Mouse (Mus musculus) stomach, embryonic 14.5 days (tissue): ENCODE measurements around the gene Fxn. TPM values are rescaled to one million over a fixed set of nuclear protein-coding genes. Genes with fewer than 3 reads are reported as not detected.

ENCODE experiments used
- ATAC-seq: fragments of 200-750 bp; cut with Nextera tagmentation; 2 replicates; pipeline ENCODE4 v1.8.0; 2017; ENCODE audit warnings: low read depth, moderate TSS enrichment; ENCODE audit not compliant: insufficient number of reproducible peaks, insufficient read depth, low FRiP score
- H3K27ac ChIP-seq: fragments of 300-500 bp; sonication (generic); 2 replicates; pipeline ENCODE4 v1.5.1; 2014; ENCODE audit warnings: mild to moderate bottlenecking, low read length, moderate library complexity, mixed read lengths
- H3K27me3 ChIP-seq: fragments of 300-500 bp; sonication (generic); 2 replicates; pipeline ENCODE4 v1.6.1; 2014; ENCODE audit warnings: low read length, control low read depth, mixed read lengths; ENCODE audit not compliant: control insufficient read depth, insufficient read depth
- H3K36me3 ChIP-seq: fragments of 300-500 bp; sonication (generic); 2 replicates; pipeline ENCODE4 v1.6.1; 2014; ENCODE audit warnings: mild to moderate bottlenecking, control low read depth, low read length, moderate library complexity, mixed read lengths; ENCODE audit not compliant: control insufficient read depth, insufficient read depth
- H3K4me1 ChIP-seq: fragments of 300-500 bp; sonication (generic); 2 replicates; pipeline ENCODE4 v1.6.1; 2014; ENCODE audit warnings: low read length, control low read depth, mixed read lengths; ENCODE audit not compliant: control insufficient read depth, insufficient read depth
- H3K4me2 ChIP-seq: fragments of 300-500 bp; sonication (generic); replicated peaks from 2 replicates; pipeline ENCODE4 v1.6.1; 2014; ENCODE audit warnings: low read depth, low read length, control low read depth
- H3K4me3 ChIP-seq: fragments of 300-500 bp; sonication (generic); 2 replicates; pipeline ENCODE4 v1.5.1; 2014; ENCODE audit warnings: low read depth, low read length, control low read depth
- H3K9ac ChIP-seq: fragments of 300-500 bp; sonication (generic); replicated peaks from 2 replicates; pipeline ENCODE4 v1.6.1; 2014; ENCODE audit warnings: low read depth, mild to moderate bottlenecking, control low read depth, low read length, moderate library complexity, mixed read lengths
- H3K9me3 ChIP-seq: fragments of 300-500 bp; sonication (generic); 2 replicates; pipeline ENCODE4 v1.6.1; 2016; ENCODE audit warnings: low read depth, low read length, control low read depth; ENCODE audit not compliant: control insufficient read depth
- WGBS: fragments of 180-500 bp; shearing (Covaris S2); extraction: QIAGEN DNeasy Blood & Tissue Kit; methylation state at CpG from one replicate; pipeline ENCODE4 v1.1.7; 2014; 5-methylcytosine and 5-hydroxymethylcytosine counted together
- polyA plus RNA-seq: library from polyadenylated mRNA; unstranded; fragments of >200 nt; fragmentation: Nextera tagmentation; extraction: Ambion mirVana; gene quantifications from 2 replicates; pipeline ENCODE4 v1.2.1, GENCODE M21; 2014

Gene Fxn
- polyA plus RNA-seq, 1 experiment from 2014 or later: 44.1 TPM

GRCm38 (mm10) chr19:24279706-24280600 lies 452 bp downstream of the Fxn start:
- peak overlapping the region; percentile 72 for H3K9ac ChIP-seq
- under 1% methylated on average over 69 of the region's 78 CpGs for WGBS

GRCm38 (mm10) chr19:24278859-24279258 lies 1.5 kb downstream of the Fxn start:
- no peak overlapping the region for H3K27ac ChIP-seq

More at GRCm38 (mm10) chr19:24279706-24280600, 452 bp downstream of the Fxn start:
- peak overlapping the region; percentile 63 for H3K4me3 ChIP-seq
- peak overlapping the region; percentile 88 for H3K27ac ChIP-seq
- no peaks in the 10 kb centered on the region for H3K27me3 ChIP-seq
- H3K4me1 ChIP-seq: peaks cover 9% of the 10 kb centered on the region; the same call in 1 of the 2 replicates
- H3K36me3 ChIP-seq: no peaks in the 10 kb centered on the region
- peak; percentile 67 for ATAC-seq
- no peaks in the 10 kb centered on the region for H3K9me3 ChIP-seq
- peak overlapping the region; percentile 85 for H3K4me2 ChIP-seq

GRCm38 (mm10) chr19:24274281-24274680 lies 6.1 kb downstream of the Fxn start:
- H3K27ac ChIP-seq: no peak overlapping the region
- H3K36me3 ChIP-seq: peaks cover 5% of the 10 kb centered on the region; the same call in 1 of the 2 replicates
- 73% methylated on average over 3 of the region's 3 CpGs for WGBS
- no peak overlapping the region for H3K9ac ChIP-seq
- H3K9me3 ChIP-seq: no peaks in the 10 kb centered on the region
- H3K27me3 ChIP-seq: no peaks in the 10 kb centered on the region
- no peak for ATAC-seq
- H3K4me3 ChIP-seq: no peak overlapping the region
- H3K4me1 ChIP-seq: peaks cover 9% of the 10 kb centered on the region; the same call in 1 of the 2 replicates
- H3K4me2 ChIP-seq: no peak overlapping the region

More at GRCm38 (mm10) chr19:24278859-24279258, 1.5 kb downstream of the Fxn start:
- peak overlapping the region; percentile 85 for H3K4me2 ChIP-seq
- no peak for ATAC-seq
- no peak overlapping the region; the same call in 1 of the 2 replicates for H3K4me3 ChIP-seq
- no peaks in the 10 kb centered on the region for H3K27me3 ChIP-seq
- H3K9me3 ChIP-seq: no peaks in the 10 kb centered on the region
- peaks cover 5% of the 10 kb centered on the region; the same call in 1 of the 2 replicates for H3K36me3 ChIP-seq
- peaks cover 9% of the 10 kb centered on the region; the same call in 1 of the 2 replicates for H3K4me1 ChIP-seq
- no peak overlapping the region for H3K9ac ChIP-seq
- WGBS: 88% methylated on average over 15 of the region's 15 CpGs

GRCm38 (mm10) chr19:24271746-24272426 lies 8.5 kb downstream of the Fxn start:
- Histone ChIP-seq H3K27me3 (no peaks in the 10 kb centered on the region), H3K36me3 (peaks cover 5% of the 10 kb centered on the region; the same call in 1 of the 2 replicates), H3K9me3 (no peaks in the 10 kb centered on the region), H3K9ac (no peak overlapping the region), H3K27ac (no peak overlapping the region), H3K4me2 (no peak overlapping the region; the same call in 1 of the 2 replicates), H3K4me1 (peaks cover 3% of the 10 kb centered on the region; the same call in 1 of the 2 replicates), H3K4me3 (no peak overlapping the region)
- ATAC-seq: peak; percentile 88
- WGBS: 44% methylated on average over 16 of the region's 16 CpGs

- no peak overlapping the region; the same call in 1 of the 2 replicates for H3K4me2 ChIP-seq
- no peak overlapping the region for H3K27ac ChIP-seq
- ATAC-seq: peak; percentile 76
- H3K9ac ChIP-seq: no peak overlapping the region
- peaks cover 3% of the 10 kb centered on the region; the same call in 1 of the 2 replicates for H3K4me1 ChIP-seq
- H3K9me3 ChIP-seq: no peaks in the 10 kb centered on the region
- no peaks in the 10 kb centered on the region for H3K27me3 ChIP-seq
- no peak overlapping the region for H3K4me3 ChIP-seq
- WGBS: 42% methylated on average over 7 of the region's 7 CpGs
- peaks cover 5% of the 10 kb centered on the region; the same call in 1 of the 2 replicates for H3K36me3 ChIP-seq
Observed at GRCm38 (mm10) chr19:24271326-24271725, 9.1 kb downstream of the Fxn start.

- Histone ChIP-seq H3K36me3 (no peaks in the 10 kb centered on the region; the same call in 1 of the 2 replicates), H3K4me3 (no peak overlapping the region), H3K27me3 (no peaks in the 10 kb centered on the region), H3K4me2 (no peak overlapping the region), H3K27ac (no peak overlapping the region), H3K4me1 (peaks cover 3% of the 10 kb centered on the region; the same call in 1 of the 2 replicates), H3K9me3 (no peaks in the 10 kb centered on the region), H3K9ac (no peak overlapping the region)
- WGBS: 53% methylated on average over 4 of the region's 4 CpGs
- ATAC-seq: no peak
Observed at GRCm38 (mm10) chr19:24268531-24268930, 11.9 kb downstream of the Fxn start.

GRCm38 (mm10) chr19:24266046-24266830 lies 14.2 kb downstream of the Fxn start:
- ATAC-seq: peak; percentile 39

More at GRCm38 (mm10) chr19:24266046-24266830, 14.2 kb downstream of the Fxn start:
- no peaks in the 10 kb centered on the region for H3K27me3 ChIP-seq
- no peak overlapping the region for H3K9ac ChIP-seq
- WGBS: 77% methylated on average over 7 of the region's 7 CpGs
- peak overlapping the region; percentile 52; the same call in 1 of the 2 replicates for H3K27ac ChIP-seq
- H3K9me3 ChIP-seq: no peaks in the 10 kb centered on the region
- no peak overlapping the region for H3K4me3 ChIP-seq
- no peaks in the 10 kb centered on the region for H3K4me1 ChIP-seq
- no peaks in the 10 kb centered on the region; the same call in 1 of the 2 replicates for H3K36me3 ChIP-seq
- no peak overlapping the region for H3K4me2 ChIP-seq
